Mouse (Mus musculus) testis, adult 2 months (tissue): ENCODE measurements at regions not wholly inside any gene's neighbourhood (a gene's known extent, or its start where the extent isn't known, plus 50 kb on each side); places are given as distances from the start of the nearest gene placed in this dataset.

ENCODE experiments used
- CTCF ChIP-seq: fragments of 200-500 bp; IDR thresholded peaks from 2 replicates; pipeline ENCODE4 v1.5.1; 2012; ENCODE audit warnings: low read depth, mild to moderate bottlenecking, inconsistent platforms, low read length, moderate library complexity; ENCODE audit not compliant: control insufficient read depth, insufficient read depth, insufficient replicate concordance
- POLR2A ChIP-seq: fragments of 200-500 bp; IDR thresholded peaks from 2 replicates; pipeline ENCODE4 v1.6.1; 2012; ENCODE audit warnings: low read depth, mild to moderate bottlenecking, inconsistent platforms, low read length, moderate library complexity; ENCODE audit not compliant: control insufficient read depth

DNA sequence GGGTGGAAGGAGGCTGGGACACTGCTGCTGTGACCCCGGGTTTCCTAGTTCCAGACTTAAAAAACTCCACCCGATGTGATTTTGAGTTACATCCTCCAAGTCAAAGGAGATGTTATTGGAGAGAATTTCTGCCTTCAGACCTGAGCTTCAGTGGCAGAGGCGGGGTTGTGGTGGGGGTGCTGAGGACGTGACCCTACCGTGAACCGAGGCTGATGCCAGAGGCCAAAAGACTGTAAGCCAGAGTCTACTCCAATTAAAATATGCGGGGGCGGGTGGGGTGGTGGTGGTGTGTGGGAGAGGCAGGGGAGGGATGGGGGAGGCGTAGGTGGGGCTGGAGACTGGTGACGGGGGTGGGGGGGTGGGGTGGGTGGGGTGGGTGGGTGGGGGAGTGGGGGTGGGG lies 145.1 kb upstream of the Zfp64 start:
- TF ChIP-seq CTCF = no peak
- no peak for TF ChIP-seq POLR2A
